Mouse (Mus musculus) thymus, postnatal 4 days (tissue): Measurements from ENCODE around the gene Cutc.

Source experiments
- DNase-seq: peaks from one replicate; pipeline ENCODE4 v3.0.0; 2021

The Cutc gene

GRCm38 (mm10) chr19:43801427-43802051, 48.7 kb downstream of the Cutc start:
- no peak for DNase-seq

GRCm38 (mm10) chr19:43803866-43804265, 51.1 kb downstream of the Cutc start:
- no peak for DNase-seq

- DNase-seq = no peak
These were observed 56.5 kb downstream of the Cutc start for GRCm38 (mm10) chr19:43809331-43809730.

DNA sequence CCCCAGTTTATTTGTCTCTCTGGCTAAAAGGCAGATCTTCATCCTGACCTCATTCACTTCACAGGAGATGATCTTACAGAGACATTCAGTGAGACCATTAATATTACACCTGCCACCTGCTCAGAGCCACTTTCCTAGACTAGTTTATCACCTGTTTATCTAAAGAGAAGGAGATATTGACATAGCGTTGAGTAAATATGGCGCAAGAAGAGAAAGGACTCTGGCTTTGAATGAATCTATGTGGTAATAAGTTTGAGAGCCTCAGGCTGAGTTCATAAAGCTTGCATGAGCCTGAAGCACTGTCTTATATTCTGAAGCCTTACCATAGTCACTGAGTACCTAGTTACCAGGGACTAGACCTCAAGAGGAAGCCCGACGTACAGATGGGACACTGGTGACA, 58.6 kb downstream of the Cutc start:
- DNase-seq = no peak

DNA sequence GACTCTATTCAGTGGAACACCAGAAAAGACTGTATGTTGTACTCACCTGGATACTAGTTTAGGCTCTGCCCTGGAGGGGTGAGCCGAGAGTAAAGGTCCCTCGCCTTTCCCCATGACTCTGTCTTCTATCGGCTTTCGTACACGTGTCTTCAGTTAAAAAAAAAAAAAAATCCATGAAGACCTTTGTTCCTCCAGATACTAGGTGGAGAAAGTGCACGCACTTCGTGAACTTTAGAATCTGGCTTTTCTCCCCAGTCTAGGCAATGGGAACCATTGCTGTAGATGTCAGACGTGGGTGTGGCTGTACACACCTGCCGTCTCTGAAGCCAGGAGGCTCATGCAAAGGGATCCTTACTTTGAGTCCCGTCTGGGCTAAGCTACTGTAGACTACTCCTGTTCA, 60.5 kb downstream of the Cutc start:
- no peak for DNase-seq

- DNase-seq = no peak
These were observed 63.0 kb downstream of the Cutc start for GRCm38 (mm10) chr19:43815661-43816414.
